Mouse (Mus musculus): ENCODE measurements around the gene Slc9a1. TPM values are rescaled to one million over a fixed set of nuclear protein-coding genes. Genes with fewer than 3 reads are reported as not detected.
A peak's percentile ranks its signal among the peaks of the same experiment; 100 is the strongest.

The Slc9a1 gene
- polyA plus RNA-seq, 1 experiment from 2014 or later, result 6.7 TPM

DNA sequence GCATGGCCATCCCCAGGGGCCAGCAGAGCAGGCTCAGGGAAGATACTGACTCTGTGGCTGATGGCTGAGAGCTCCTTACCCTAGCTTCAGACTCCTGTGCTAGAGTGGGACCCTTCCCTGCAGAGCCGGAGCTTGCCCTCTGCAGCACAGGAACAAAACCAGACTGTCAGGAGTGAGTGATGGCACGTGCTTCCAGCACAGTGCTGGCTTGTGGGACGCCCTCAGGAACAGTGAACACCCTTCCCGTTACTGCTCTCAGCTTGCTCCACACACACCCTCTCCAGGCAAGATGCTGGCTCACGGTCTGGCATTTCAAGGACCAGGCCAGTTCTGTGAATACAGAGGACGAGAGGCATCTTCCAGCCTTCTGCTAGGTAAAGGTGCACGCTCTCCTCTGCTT, 38.5 kb downstream of the Slc9a1 start:
- H3K4me2 ChIP-seq (replicated peaks), result no peak overlapping the region
- H3K9me3 ChIP-seq, result no peaks in the 10 kb centered on the region
- 68% methylated on average over 7 of the region's 7 CpGs for WGBS
- H3K36me3 ChIP-seq, result no peaks in the 10 kb centered on the region
- no peak overlapping the region for H3K4me3 ChIP-seq
- 0 out of 2 replicates have a peak, but pooled peaks have one; percentile 43 for ATAC-seq (replicated peaks)
- peaks cover 24% of the 10 kb centered on the region for H3K4me1 ChIP-seq
- H3K27me3 ChIP-seq, result no peaks in the 10 kb centered on the region
- H3K9ac ChIP-seq (replicated peaks), result no peak overlapping the region
- peak overlapping the region; percentile 60 for H3K27ac ChIP-seq (replicated peaks)

DNA sequence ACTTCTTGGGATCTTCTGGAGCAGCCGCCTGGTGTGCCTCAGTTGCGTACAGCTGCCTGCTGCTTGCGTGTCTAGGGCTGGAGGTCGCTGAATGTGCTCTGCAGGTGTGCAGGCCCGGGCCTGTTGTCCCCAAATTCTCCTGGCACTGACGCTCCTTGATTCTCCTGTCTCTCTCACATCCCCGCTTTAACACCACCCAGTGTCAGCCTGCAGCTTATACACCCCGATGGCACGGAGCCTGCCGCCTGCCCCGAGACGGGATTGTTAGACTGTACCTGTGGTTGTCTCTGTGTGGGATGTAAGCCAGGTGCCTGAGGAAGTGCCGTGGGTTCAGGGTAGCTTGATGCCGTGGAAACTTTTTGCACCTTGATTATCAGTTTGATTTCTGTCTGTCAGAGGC, 41.5 kb downstream of the Slc9a1 start:
- no peak for ATAC-seq (replicated peaks)

GRCm38 (mm10) chr4:133412096-133412495, 42.6 kb downstream of the Slc9a1 start:
- no peak overlapping the region for H3K4me2 ChIP-seq (replicated peaks)
- no peaks in the 10 kb centered on the region for H3K27me3 ChIP-seq
- no peak overlapping the region for H3K27ac ChIP-seq (replicated peaks)
- H3K4me1 ChIP-seq, result peaks cover 11% of the 10 kb centered on the region
- H3K9ac ChIP-seq (replicated peaks), result no peak overlapping the region
- H3K36me3 ChIP-seq, result no peaks in the 10 kb centered on the region; the same call in 1 of the 2 replicates
- 89% methylated on average over 14 of the region's 14 CpGs for WGBS
- no peak overlapping the region for H3K4me3 ChIP-seq
- H3K9me3 ChIP-seq, result no peaks in the 10 kb centered on the region
- no peak for ATAC-seq (replicated peaks)

More for the DNA sequence above, 41.5 kb downstream of the Slc9a1 start:
- H3K4me1 ChIP-seq, result peaks cover 22% of the 10 kb centered on the region
- no peaks in the 10 kb centered on the region for H3K9me3 ChIP-seq
- H3K36me3 ChIP-seq, result no peaks in the 10 kb centered on the region; the same call in 1 of the 2 replicates
- no peak overlapping the region for H3K4me3 ChIP-seq
- H3K9ac ChIP-seq (replicated peaks), result no peak overlapping the region
- 89% methylated on average over 14 of the region's 14 CpGs for WGBS
- no peak overlapping the region for H3K27ac ChIP-seq (replicated peaks)
- no peaks in the 10 kb centered on the region for H3K27me3 ChIP-seq
- no peak overlapping the region for H3K4me2 ChIP-seq (replicated peaks)

DNA sequence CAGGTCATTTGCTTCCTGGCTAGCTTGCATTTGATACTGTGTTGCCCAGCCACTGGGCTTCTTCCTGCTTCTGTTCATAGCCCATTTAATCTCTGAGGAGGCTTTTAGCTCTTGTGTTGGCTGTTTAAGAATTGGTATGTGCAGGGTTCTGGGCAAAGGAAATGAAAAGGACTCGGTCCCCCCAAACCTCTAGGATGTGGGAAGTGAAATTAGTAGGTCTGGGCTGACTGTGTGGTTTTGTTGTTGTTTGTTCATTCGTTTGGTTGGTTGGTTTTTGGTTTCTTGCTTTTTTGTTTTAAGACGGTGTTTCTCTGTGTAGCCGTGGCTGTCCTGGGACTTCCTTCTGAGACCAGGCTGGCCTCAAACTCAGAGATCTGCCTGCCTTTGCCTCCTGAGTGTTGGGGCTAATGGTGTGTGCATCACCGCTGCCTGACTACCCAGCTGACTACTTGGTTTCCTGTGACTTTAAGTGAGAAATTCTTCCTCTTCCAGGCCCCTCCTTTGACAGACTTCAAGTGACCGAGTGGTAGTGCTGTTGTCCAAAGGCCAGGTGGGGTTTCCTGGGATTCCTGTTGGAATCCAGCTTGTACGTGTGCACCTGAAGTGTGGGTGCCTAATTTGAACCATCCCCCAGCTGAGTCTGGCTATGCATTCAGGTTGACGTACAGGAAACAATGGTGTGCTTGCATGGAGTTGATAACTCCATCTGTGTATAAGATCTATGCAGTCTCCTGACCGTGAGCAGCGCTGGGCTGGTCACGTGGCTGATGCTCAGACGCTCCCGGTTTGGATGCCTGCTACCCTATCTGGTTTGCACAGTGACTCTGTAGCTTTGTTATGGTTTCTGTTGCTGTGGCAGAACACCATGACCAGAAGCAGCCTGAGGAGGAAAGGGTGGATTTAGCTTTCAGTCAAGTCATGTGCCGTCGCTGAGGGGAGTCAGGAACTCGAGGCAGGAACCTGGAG, 43.4 kb downstream of the Slc9a1 start:
- H3K27ac ChIP-seq (replicated peaks), result no peak overlapping the region
- no peaks in the 10 kb centered on the region for H3K27me3 ChIP-seq
- ATAC-seq (replicated peaks), result no peak
- WGBS, result 91% methylated on average over 16 of the region's 16 CpGs
- H3K36me3 ChIP-seq, result no peaks in the 10 kb centered on the region; the same call in 1 of the 2 replicates
- no peak overlapping the region for H3K4me3 ChIP-seq
- no peak overlapping the region for H3K9ac ChIP-seq (replicated peaks)
- H3K4me2 ChIP-seq (replicated peaks), result no peak overlapping the region
- no peaks in the 10 kb centered on the region for H3K9me3 ChIP-seq
- H3K4me1 ChIP-seq, result peaks cover 3% of the 10 kb centered on the region

- no peaks in the 10 kb centered on the region for H3K9me3 ChIP-seq
- WGBS, result 91% methylated on average over 7 of the region's 7 CpGs
- no peak for ATAC-seq (replicated peaks)
- H3K4me3 ChIP-seq, result no peak overlapping the region
- H3K36me3 ChIP-seq, result no peaks in the 10 kb centered on the region; the same call in 1 of the 2 replicates
- H3K4me2 ChIP-seq (replicated peaks), result no peak overlapping the region
- no peak overlapping the region for H3K27ac ChIP-seq (replicated peaks)
- H3K4me1 ChIP-seq, result no peaks in the 10 kb centered on the region
- no peak overlapping the region for H3K9ac ChIP-seq (replicated peaks)
- no peaks in the 10 kb centered on the region for H3K27me3 ChIP-seq
Observed at GRCm38 (mm10) chr4:133413617-133414016, 44.1 kb downstream of the Slc9a1 start.

DNA sequence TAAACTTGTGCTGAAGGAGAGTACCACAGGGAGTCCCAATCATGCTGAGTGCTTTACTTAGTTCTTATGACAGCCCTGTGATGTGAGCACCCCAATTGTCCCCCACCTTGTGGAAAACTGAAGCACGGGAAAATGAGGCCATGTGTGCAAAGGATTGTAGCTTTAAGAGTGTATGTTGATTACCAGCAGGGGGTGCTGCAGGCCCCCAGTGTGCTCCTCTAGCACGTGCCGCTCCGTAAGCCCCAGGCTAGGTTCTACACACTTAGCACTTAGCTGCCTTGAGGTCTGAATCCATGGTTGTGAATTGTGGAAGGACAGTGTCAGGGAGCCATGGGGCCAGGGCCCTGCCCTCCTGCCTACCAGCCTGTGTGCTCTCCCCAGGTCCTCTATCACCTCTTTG, 45.4 kb downstream of the Slc9a1 start:
- no peaks in the 10 kb centered on the region for H3K9me3 ChIP-seq
- no peak overlapping the region for H3K9ac ChIP-seq (replicated peaks)
- H3K4me2 ChIP-seq (replicated peaks), result no peak overlapping the region
- no peak overlapping the region for H3K4me3 ChIP-seq
- H3K27me3 ChIP-seq, result no peaks in the 10 kb centered on the region
- H3K4me1 ChIP-seq, result no peaks in the 10 kb centered on the region
- no peaks in the 10 kb centered on the region; the same call in 1 of the 2 replicates for H3K36me3 ChIP-seq
- no peak overlapping the region for H3K27ac ChIP-seq (replicated peaks)
- 62% methylated on average over 4 of the region's 4 CpGs for WGBS
- ATAC-seq (replicated peaks), result no peak

- ATAC-seq (replicated peaks), result no peak
- Histone ChIP-seq H3K4me1 (no peaks in the 10 kb centered on the region), H3K27ac (replicated peaks) (no peak overlapping the region), H3K4me2 (replicated peaks) (no peak overlapping the region), H3K4me3 (no peak overlapping the region), H3K27me3 (no peaks in the 10 kb centered on the region), H3K36me3 (peaks cover 8% of the 10 kb centered on the region), H3K9me3 (no peaks in the 10 kb centered on the region), H3K9ac (replicated peaks) (no peak overlapping the region)
- WGBS, result 74% methylated on average over 14 of the region's 14 CpGs
Observed at GRCm38 (mm10) chr4:133419312-133420004, 50.0 kb downstream of the Slc9a1 start.

GRCm38 (mm10) chr4:133421989-133422388, 52.5 kb downstream of the Slc9a1 start:
- H3K9me3 ChIP-seq, result no peaks in the 10 kb centered on the region
- WGBS, result 93% methylated on average over 12 of the region's 12 CpGs
- no peak overlapping the region for H3K9ac ChIP-seq (replicated peaks)
- no peak overlapping the region for H3K4me2 ChIP-seq (replicated peaks)
- no peaks in the 10 kb centered on the region for H3K27me3 ChIP-seq
- ATAC-seq (replicated peaks), result no peak
- no peaks in the 10 kb centered on the region for H3K4me1 ChIP-seq
- H3K4me3 ChIP-seq, result no peak overlapping the region
- H3K36me3 ChIP-seq, result peaks cover 8% of the 10 kb centered on the region; the same call in 1 of the 2 replicates
- H3K27ac ChIP-seq (replicated peaks), result no peak overlapping the region

GRCm38 (mm10) chr4:133422601-133423000, 53.1 kb downstream of the Slc9a1 start:
- Histone ChIP-seq H3K36me3 (peaks cover 8% of the 10 kb centered on the region; the same call in 1 of the 2 replicates), H3K27ac (replicated peaks) (no peak overlapping the region), H3K4me2 (replicated peaks) (no peak overlapping the region), H3K9ac (replicated peaks) (no peak overlapping the region), H3K4me1 (no peaks in the 10 kb centered on the region), H3K27me3 (no peaks in the 10 kb centered on the region), H3K4me3 (no peak overlapping the region), H3K9me3 (no peaks in the 10 kb centered on the region)
- ATAC-seq (replicated peaks), result no peak
- WGBS, result 85% methylated on average over 15 of the region's 15 CpGs

DNA sequence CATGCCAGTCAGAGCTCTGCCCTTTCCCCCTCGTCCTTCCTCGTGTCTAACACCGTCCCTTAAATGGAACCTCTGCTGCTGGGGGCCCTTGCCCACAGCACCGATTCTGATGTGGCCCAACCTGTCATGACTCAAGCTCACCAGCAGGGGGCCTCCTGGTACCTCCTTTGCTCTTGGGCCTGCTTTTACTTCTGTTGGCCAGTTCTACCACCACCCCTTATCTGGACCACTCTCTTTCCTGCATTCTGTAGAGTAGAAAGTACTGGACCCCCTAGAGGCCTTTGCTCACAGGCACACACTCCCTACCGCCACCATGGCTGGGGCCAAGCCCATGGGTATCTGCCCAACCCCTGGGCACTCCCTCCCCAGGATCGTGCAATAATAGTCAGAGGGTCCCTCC, 53.6 kb downstream of the Slc9a1 start:
- Histone ChIP-seq H3K27ac (replicated peaks) (no peak overlapping the region), H3K4me2 (replicated peaks) (no peak overlapping the region), H3K9me3 (no peaks in the 10 kb centered on the region), H3K36me3 (peaks cover 8% of the 10 kb centered on the region; the same call in 1 of the 2 replicates), H3K27me3 (no peaks in the 10 kb centered on the region), H3K4me3 (no peak overlapping the region), H3K9ac (replicated peaks) (no peak overlapping the region), H3K4me1 (no peaks in the 10 kb centered on the region)
- 47% methylated on average over 6 of the region's 6 CpGs for WGBS
- peak; percentile 42; the same call in 1 of the 2 replicates for ATAC-seq (replicated peaks)

DNA sequence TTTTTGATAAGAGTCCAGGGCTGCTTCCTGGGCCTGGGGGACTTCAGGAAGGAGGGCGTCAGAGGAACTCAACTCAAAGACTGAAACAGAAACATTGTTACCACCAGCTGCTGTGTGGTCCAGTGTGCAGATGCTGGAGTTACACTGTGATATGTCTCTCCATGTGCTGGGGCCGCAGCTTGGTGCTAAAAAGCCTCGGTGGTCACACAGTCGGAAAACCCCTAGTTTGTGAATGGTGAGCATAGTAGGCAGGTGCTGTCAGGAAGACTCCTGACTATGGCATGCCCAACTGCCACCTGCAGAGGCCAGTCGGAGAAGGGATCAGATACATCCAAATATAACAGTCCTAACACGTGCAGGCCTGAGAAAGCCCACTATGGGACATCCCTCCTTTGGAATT, 54.2 kb downstream of the Slc9a1 start:
- Histone ChIP-seq H3K4me3 (no peak overlapping the region), H3K27me3 (no peaks in the 10 kb centered on the region), H3K4me2 (replicated peaks) (no peak overlapping the region), H3K27ac (replicated peaks) (no peak overlapping the region), H3K36me3 (peaks cover 8% of the 10 kb centered on the region; the same call in 1 of the 2 replicates), H3K9me3 (no peaks in the 10 kb centered on the region), H3K4me1 (no peaks in the 10 kb centered on the region), H3K9ac (replicated peaks) (no peak overlapping the region)
- 0 out of 2 replicates have a peak, but pooled peaks have one; percentile 4 for ATAC-seq (replicated peaks)
- WGBS, result 77% methylated on average over 6 of the region's 6 CpGs

- no peaks in the 10 kb centered on the region for H3K27me3 ChIP-seq
- H3K27ac ChIP-seq (replicated peaks), result no peak overlapping the region
- H3K9ac ChIP-seq (replicated peaks), result no peak overlapping the region
- no peak overlapping the region for H3K4me3 ChIP-seq
- H3K9me3 ChIP-seq, result no peaks in the 10 kb centered on the region
- no peaks in the 10 kb centered on the region for H3K4me1 ChIP-seq
- ATAC-seq (replicated peaks), result peak; percentile 24; the same call in 1 of the 2 replicates
- no peak overlapping the region for H3K4me2 ChIP-seq (replicated peaks)
- 38% methylated on average over 4 of the region's 4 CpGs for WGBS
- H3K36me3 ChIP-seq, result peaks cover 8% of the 10 kb centered on the region; the same call in 1 of the 2 replicates
Observed at GRCm38 (mm10) chr4:133424100-133424499, 54.6 kb downstream of the Slc9a1 start.
